Mouse (Mus musculus): Measurements from ENCODE around the gene Clstn3.

DNA sequence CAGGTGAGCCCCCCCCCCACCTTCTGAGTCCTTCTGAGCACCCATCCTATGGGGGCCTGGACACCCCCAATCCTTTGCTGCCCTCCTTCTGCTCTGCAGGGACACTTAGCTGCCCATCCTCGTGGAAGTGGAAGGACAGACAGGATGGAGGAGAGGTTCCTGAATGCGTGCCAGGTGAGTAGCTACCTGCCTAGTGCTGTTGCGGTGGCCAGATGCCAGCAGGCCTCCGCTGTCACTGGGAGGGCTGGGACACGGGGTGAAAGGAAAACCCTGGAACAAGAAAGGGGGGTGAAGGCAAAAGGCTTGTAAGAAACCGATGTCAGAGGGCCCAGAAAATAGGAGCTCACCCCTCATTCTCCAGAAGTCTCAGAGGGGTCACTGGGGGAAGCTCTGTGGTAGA, 42.4 kb upstream of the Clstn3 start:
- TF ChIP-seq CTCF (IDR thresholded peaks at IDR 0.05; ENCODE audit: low read depth, low read length), result no peak
- no peak for TF ChIP-seq POLR2A (IDR thresholded peaks at IDR 0.05; ENCODE audit: extremely low read depth, insufficient read depth, low read length)

Data from liver, adult 2 months (tissue).